Mouse (Mus musculus) kidney, embryonic 15.5 days (tissue): Measurements from ENCODE around the gene Fam83f. TPM values are rescaled to one million over a fixed set of nuclear protein-coding genes. Genes with fewer than 3 reads are reported as not detected.

Experiments
- ATAC-seq: fragments of 200-750 bp; cut with Nextera tagmentation; replicated peaks from 2 replicates; pipeline ENCODE4 v1.8.0; 2017; ENCODE audit warnings: moderate TSS enrichment; ENCODE audit not compliant: low FRiP score
- H3K27ac ChIP-seq: fragments of 300-500 bp; sonication (generic); 2 replicates; pipeline ENCODE4 v1.5.1; 2015; ENCODE audit warnings: mild to moderate bottlenecking, inconsistent platforms
- H3K27me3 ChIP-seq: fragments of 300-500 bp; sonication (generic); 2 replicates; pipeline ENCODE4 v1.6.1; 2015; ENCODE audit warnings: inconsistent platforms
- H3K36me3 ChIP-seq: fragments of 300-500 bp; sonication (generic); 2 replicates; pipeline ENCODE4 v1.6.1; 2015; ENCODE audit warnings: inconsistent platforms
- H3K4me1 ChIP-seq: fragments of 300-500 bp; sonication (generic); 2 replicates; pipeline ENCODE4 v1.6.1; 2015; ENCODE audit warnings: inconsistent platforms
- H3K4me2 ChIP-seq: fragments of 300-500 bp; sonication (generic); 2 replicates; pipeline ENCODE4 v1.6.1; 2015; ENCODE audit warnings: moderate library complexity, mild to moderate bottlenecking, inconsistent platforms
- H3K4me3 ChIP-seq: fragments of 300-500 bp; sonication (generic); replicated peaks from 2 replicates; pipeline ENCODE4 v1.5.1; 2015; ENCODE audit warnings: mild to moderate bottlenecking, inconsistent platforms
- H3K9ac ChIP-seq: fragments of 300-500 bp; sonication (generic); 2 replicates; pipeline ENCODE4 v1.6.1; 2015; ENCODE audit warnings: mild to moderate bottlenecking, inconsistent platforms
- H3K9me3 ChIP-seq: fragments of 300-500 bp; sonication (generic); replicated peaks from 2 replicates; pipeline ENCODE4 v1.6.1; 2016; ENCODE audit warnings: inconsistent platforms
- WGBS: fragments of 180-500 bp; shearing (Covaris S2); methylation state at CpG from one replicate; pipeline ENCODE4 v1.1.7; 2015; ENCODE audit warnings: mixed read lengths; 5-methylcytosine and 5-hydroxymethylcytosine counted together
- polyA plus RNA-seq: library from polyadenylated mRNA; unstranded; fragments of >200 nt; fragmentation: Nextera tagmentation; extraction: Ambion mirVana; gene quantifications from 2 replicates; pipeline ENCODE4 v1.2.1, GENCODE M21; 2015

Gene Fam83f
- polyA plus RNA-seq, 1 experiment from 2014 or later, result 3.8 TPM

DNA sequence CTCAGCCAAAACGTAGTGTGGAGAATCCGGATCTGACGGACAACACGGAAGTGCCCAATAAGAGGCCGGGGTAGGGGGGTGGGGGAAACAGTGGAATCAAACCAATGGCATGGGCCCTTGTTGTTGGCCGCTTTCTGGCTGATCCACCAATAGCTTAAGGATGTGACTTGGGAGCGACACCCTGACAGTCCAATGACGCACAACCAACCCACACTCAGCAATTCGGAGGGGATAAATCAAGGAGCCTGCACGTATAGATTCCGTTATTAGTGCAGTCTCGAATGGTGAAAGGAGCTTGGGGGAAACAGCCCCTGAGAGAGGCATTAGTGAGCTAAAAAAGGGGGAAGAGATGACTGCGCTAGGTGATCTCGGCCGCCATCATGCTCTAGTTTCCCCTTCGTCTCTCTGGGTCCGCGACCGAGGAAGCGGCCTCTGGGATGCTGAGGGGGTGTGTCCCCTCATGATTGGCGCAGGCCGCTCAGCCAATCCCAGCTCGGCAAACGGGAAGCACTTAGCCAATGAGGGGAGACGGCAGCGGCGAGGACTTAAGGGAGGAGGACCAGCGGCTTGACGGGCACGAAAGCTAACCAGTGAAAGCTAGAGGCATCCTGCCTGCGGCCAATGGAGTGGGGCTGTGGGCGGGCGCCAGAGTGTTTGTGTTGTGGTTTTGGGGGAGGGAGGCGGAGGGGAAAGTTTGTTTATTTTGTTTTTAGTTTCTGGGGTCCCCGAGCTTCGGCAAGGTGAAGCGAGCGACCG lies 39.1 kb downstream of the Fam83f start, which contains the start of gene Tnrc6b:
Tnrc6b (plus strand) TSS at position 706 of the 756 bp plus-strand sequence.
- H3K27ac ChIP-seq, result peak within 1 kb of the TSS; percentile 98
- H3K9ac ChIP-seq, result peak within 1 kb of the TSS; percentile 62
- no peaks in the 10 kb centered on the region for H3K9me3 ChIP-seq
- no peaks in the 10 kb centered on the region for H3K36me3 ChIP-seq
- ATAC-seq, result peak; percentile 96
- under 1% methylated on average over 39 of the region's 39 CpGs for WGBS
- H3K4me2 ChIP-seq, result peak within 1 kb of the TSS; percentile 90
- peaks cover 35% of the 10 kb centered on the region for H3K4me1 ChIP-seq
- peak within 1 kb of the TSS; percentile 66 for H3K4me3 ChIP-seq
- no peaks in the 10 kb centered on the region for H3K27me3 ChIP-seq

DNA sequence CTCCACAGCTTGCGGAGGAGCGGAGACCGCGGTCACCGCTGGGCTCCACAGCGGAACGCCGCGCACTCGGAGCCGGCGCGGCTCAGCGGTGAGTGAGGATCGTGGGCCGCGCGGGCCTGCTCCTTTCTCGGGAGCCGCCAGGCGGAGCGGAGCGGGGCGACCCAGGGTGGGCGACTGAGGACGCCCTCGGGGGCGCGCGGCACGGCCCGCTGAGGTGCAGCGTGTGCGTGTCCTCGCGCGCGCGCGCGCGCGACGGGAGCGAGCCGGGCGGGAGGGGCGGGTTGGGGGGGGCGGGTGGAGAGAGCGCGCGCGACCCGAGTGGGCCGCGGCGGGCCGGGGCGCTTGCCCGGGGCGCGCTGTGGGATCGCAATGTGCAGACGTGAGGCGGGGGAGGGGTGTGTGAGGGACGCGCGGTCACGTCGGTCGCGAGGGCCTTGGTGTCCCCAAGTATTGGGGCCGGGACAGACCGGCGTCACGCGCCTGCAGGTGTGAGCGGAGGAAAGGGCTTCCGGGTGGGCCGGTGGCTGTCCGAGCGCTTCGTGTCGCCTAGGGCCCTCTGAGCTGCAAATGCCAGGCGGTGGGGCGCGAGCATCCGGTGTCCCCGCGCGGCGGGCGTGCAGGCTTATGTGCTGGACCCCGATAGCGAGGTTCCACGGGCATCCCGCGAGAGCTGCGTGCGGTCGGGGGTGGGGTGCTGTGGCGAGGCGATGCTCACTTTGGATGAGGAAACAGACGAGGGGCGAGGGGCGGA lies 39.9 kb downstream of the Fam83f start:
- peak overlapping the region; percentile 66 for H3K4me3 ChIP-seq
- WGBS, result under 1% methylated on average over 99 of the region's 106 CpGs
- H3K9me3 ChIP-seq, result no peaks in the 10 kb centered on the region
- H3K9ac ChIP-seq, result peak overlapping the region; percentile 62
- peak; percentile 52 for ATAC-seq
- H3K4me2 ChIP-seq, result peak overlapping the region; percentile 90
- H3K4me1 ChIP-seq, result peaks cover 27% of the 10 kb centered on the region
- no peaks in the 10 kb centered on the region for H3K27me3 ChIP-seq
- H3K36me3 ChIP-seq, result no peaks in the 10 kb centered on the region
- peak overlapping the region; percentile 98 for H3K27ac ChIP-seq

DNA sequence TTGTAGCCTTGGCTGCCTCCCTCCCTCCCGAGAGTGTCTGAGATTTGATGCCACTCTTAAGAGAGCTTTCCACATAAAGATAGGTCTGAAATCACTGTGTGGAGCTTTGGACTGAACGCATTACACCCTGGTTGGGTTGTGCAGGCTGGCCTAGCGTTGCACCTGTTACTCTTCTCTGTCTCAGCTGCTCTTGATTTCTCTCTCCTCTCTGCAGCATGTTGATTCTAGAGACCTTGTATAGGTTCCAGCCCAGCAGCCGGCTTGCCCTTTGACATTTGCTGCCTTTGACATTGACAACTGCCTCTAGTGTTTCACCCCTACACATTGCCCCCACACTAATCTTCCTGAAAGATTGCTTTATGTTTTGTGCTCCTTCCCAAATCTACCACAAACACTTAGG lies 42.7 kb downstream of the Fam83f start:
- Histone ChIP-seq H3K4me1 (peaks cover 9% of the 10 kb centered on the region), H3K27me3 (no peaks in the 10 kb centered on the region), H3K36me3 (no peaks in the 10 kb centered on the region), H3K4me2 (no peak overlapping the region), H3K27ac (no peak overlapping the region), H3K9me3 (no peaks in the 10 kb centered on the region), H3K4me3 (no peak overlapping the region), H3K9ac (no peak overlapping the region)
- WGBS, result 51% methylated on average over 4 of the region's 4 CpGs
- ATAC-seq, result no peak

DNA sequence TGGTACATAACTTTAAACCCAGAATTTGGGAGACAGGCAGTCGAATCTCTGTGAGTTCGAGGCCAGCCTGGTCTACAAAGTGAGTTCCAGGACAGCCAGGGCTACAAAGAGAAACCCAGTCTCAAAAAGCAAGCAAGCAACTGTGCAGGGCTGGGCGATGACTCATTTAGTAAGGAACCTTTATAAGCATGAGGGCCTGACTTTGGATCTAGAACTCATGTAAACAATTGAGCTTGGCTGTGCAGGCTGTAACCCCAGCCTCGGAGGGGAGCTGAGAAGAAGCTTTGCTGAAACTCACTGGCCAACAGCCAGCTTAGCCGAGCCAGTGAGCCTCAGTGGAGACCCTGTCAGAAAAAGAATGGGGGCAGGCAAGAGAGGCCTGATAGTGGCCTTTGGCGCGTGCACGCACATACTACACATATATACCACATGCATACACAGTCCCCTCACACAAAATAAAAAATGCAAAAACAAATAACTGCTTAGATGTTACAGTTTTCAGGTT lies 45.0 kb downstream of the Fam83f start:
- H3K27me3 ChIP-seq, result no peaks in the 10 kb centered on the region

DNA sequence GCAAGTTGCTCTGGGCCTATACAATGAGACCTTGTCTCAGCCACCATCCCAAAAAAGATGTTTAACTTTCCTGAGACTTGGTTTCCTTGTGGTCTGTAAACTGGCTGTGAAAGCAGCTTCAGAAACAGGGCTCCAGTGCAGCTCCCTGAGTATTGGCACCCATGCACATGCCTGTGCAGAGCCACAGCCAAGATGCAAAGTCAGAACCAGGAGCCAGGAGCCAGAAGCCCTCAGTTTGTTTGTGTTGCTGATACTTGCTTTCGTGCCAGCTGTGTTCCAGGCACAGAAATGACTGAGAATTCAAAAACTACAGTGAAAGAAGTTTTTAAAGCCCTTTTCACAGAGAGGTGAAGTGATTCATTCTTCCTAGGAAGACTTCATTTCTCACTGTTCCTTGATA lies 45.8 kb downstream of the Fam83f start:
- Histone ChIP-seq H3K9ac (no peak overlapping the region), H3K9me3 (no peaks in the 10 kb centered on the region), H3K4me2 (no peak overlapping the region), H3K4me1 (peaks cover 12% of the 10 kb centered on the region), H3K36me3 (no peaks in the 10 kb centered on the region), H3K4me3 (no peak overlapping the region), H3K27me3 (no peaks in the 10 kb centered on the region), H3K27ac (no peak overlapping the region)
- no peak for ATAC-seq
- 45% methylated on average over 1 of the region's 1 CpGs for WGBS

More for the DNA sequence above, 45.0 kb downstream of the Fam83f start:
- peaks cover 13% of the 10 kb centered on the region for H3K4me1 ChIP-seq
- no peak overlapping the region for H3K4me2 ChIP-seq
- 82% methylated on average over 8 of the region's 8 CpGs for WGBS
- no peaks in the 10 kb centered on the region for H3K36me3 ChIP-seq
- no peak overlapping the region for H3K27ac ChIP-seq
- no peaks in the 10 kb centered on the region for H3K9me3 ChIP-seq
- no peak for ATAC-seq
- no peak overlapping the region for H3K9ac ChIP-seq
- H3K4me3 ChIP-seq, result no peak overlapping the region

DNA sequence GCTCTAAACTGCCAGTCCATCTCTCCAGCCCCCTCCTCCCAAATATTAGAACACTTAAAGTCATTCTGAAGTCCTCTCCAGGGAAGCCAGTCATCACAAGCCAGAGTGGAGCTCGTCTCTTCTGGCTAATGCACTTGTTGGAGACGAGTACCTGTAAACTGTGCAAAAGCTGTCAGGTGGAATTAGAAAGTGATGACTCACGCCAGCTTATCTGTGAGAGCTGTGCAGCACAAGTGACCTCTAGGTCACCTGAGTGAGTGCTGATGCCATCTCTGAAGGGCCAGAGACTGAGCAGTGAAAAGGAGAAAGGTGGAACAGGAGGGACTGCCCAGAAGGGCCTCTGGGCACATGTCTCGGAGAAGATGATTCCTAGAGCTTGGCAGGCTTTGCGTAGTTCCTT lies 48.6 kb downstream of the Fam83f start:
- H3K9ac ChIP-seq, result no peak overlapping the region
- H3K9me3 ChIP-seq, result no peaks in the 10 kb centered on the region
- 71% methylated on average over 5 of the region's 5 CpGs for WGBS

DNA sequence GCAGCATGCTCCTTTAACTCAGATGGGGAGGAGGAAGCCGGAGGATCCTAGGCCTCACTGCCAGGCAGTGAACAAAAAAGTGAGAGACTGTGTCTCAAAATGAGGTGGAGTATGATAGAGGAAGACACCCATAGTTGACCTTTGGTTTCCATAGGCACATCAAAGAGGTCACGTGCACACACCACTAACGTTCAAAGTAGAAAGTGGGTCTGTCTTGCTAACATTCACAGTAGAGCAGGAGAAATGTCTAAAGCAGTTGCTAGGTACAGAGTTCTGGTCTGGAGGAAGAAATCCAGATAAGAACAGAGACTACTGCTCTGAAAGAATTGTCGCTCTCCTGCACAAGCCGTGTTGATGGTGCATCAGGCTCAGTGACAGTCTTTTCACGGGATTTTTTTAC lies 50.2 kb downstream of the Fam83f start:
- Histone ChIP-seq H3K4me3 (no peak overlapping the region), H3K27me3 (no peaks in the 10 kb centered on the region), H3K9me3 (no peaks in the 10 kb centered on the region), H3K4me2 (no peak overlapping the region), H3K27ac (0 out of 2 replicates have a peak overlapping the region, but pooled peaks have one; percentile 37), H3K9ac (no peak overlapping the region), H3K4me1 (peaks cover 17% of the 10 kb centered on the region), H3K36me3 (no peaks in the 10 kb centered on the region)
- no peak for ATAC-seq
- 62% methylated on average over 6 of the region's 6 CpGs for WGBS

More for the DNA sequence above, 48.6 kb downstream of the Fam83f start:
- no peaks in the 10 kb centered on the region for H3K27me3 ChIP-seq
- no peaks in the 10 kb centered on the region for H3K36me3 ChIP-seq
- H3K4me3 ChIP-seq, result no peak overlapping the region
- no peak overlapping the region for H3K27ac ChIP-seq
- no peak overlapping the region for H3K4me2 ChIP-seq
- ATAC-seq, result no peak
- peaks cover 17% of the 10 kb centered on the region for H3K4me1 ChIP-seq

DNA sequence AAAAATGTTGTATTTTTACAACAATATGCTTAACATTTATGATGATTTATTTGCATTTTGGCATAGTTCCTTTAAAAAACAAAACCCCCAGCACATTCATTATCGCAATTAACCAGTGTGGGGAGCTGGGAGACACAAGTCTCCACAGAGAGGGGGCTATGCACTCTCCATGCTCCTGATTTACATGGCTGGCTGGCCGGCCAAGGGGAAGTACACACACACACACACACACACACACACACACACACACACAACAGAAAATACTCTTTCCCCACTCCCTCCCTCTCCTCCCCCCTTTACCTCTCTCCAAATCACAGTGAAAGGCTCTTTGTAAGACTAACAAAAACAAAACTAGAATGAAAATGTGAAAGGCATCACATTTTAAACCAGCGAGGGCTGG lies 50.7 kb downstream of the Fam83f start:
- Histone ChIP-seq H3K36me3 (no peaks in the 10 kb centered on the region), H3K4me1 (peaks cover 17% of the 10 kb centered on the region), H3K27ac (peak overlapping the region; percentile 55), H3K9ac (no peak overlapping the region), H3K9me3 (no peaks in the 10 kb centered on the region), H3K4me2 (0 out of 2 replicates have a peak overlapping the region, but pooled peaks have one; percentile 3), H3K4me3 (no peak overlapping the region), H3K27me3 (no peaks in the 10 kb centered on the region)
- WGBS, result 36% methylated on average over 3 of the region's 3 CpGs
- ATAC-seq, result peak; percentile 67; the same call in 1 of the 2 replicates

DNA sequence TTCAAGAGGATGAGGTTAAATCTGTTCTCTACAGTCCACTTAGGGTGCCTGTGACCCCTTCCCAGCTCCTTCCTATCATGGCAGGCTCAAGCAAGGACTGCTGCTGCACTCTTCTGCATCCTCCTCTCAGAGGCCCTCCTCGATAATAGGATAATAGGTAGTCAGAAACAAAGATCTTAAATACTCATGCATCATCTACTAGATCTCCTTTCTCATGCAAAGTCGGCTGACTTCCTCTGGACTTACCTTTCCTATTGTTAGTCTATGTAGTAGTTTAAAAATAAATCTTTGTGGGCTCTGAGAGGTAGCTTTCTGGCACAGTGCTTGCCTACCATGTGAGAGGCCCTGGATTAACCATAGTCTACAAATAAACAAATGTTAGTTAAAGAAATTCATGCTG lies 57.8 kb downstream of the Fam83f start:
- peaks cover 15% of the 10 kb centered on the region for H3K4me1 ChIP-seq
- no peak overlapping the region for H3K4me3 ChIP-seq
- H3K27me3 ChIP-seq, result no peaks in the 10 kb centered on the region
- H3K36me3 ChIP-seq, result no peaks in the 10 kb centered on the region
- WGBS, result 73% methylated on average over 2 of the region's 2 CpGs
- no peak overlapping the region for H3K4me2 ChIP-seq
- no peak overlapping the region for H3K9ac ChIP-seq
- no peaks in the 10 kb centered on the region for H3K9me3 ChIP-seq
- no peak for ATAC-seq
- no peak overlapping the region for H3K27ac ChIP-seq

DNA sequence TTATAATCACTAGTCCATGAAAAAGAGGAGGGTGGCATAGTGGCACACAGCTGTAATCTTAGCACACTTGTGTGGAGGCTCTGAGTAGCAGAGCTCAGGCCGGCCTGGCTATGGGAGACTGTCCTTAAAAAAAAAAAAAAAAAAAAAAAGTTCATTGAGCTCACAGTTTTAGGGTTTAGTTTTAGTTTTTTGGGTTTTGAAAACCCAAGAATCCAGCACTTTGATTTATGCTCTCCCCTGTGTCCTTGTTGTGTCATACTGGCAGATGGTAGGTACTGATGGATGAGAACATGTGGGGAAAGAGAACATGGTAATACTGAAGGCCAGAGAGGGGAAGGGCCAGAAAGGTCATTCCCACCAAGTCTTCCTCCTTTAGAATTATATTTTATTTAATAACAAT lies 59.4 kb downstream of the Fam83f start:
- Histone ChIP-seq H3K27me3 (no peaks in the 10 kb centered on the region), H3K4me1 (peaks cover 15% of the 10 kb centered on the region), H3K36me3 (no peaks in the 10 kb centered on the region), H3K9ac (no peak overlapping the region), H3K4me2 (no peak overlapping the region), H3K9me3 (no peaks in the 10 kb centered on the region), H3K27ac (0 out of 2 replicates have a peak overlapping the region, but pooled peaks have one; percentile 69), H3K4me3 (no peak overlapping the region)
- 68% methylated on average over 1 of the region's 1 CpGs for WGBS
- ATAC-seq, result no peak

DNA sequence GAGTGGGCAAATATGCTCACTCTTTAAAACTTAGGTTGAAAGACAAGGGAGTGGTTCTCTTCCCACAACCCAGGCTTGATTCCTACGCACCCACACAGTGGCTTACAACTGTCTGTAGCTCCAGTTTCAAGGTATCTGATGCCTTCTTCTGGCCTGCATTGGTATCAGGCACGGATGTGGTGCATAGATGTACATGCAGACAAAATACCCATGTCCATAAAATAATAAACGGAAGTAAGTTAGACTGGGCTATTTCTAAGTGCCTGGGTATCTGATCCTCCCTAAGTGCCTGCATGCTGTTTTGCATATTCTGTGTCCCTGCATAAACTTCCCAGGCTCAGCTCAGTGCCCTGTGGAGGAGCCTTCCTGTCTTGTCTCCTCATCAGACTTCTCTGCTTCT lies 59.9 kb downstream of the Fam83f start:
- Histone ChIP-seq H3K36me3 (no peaks in the 10 kb centered on the region), H3K4me1 (peaks cover 15% of the 10 kb centered on the region), H3K9me3 (no peaks in the 10 kb centered on the region), H3K9ac (no peak overlapping the region), H3K27ac (peak overlapping the region; percentile 69), H3K4me3 (no peak overlapping the region), H3K27me3 (no peaks in the 10 kb centered on the region), H3K4me2 (0 out of 2 replicates have a peak overlapping the region, but pooled peaks have one; percentile 5)
- ATAC-seq, result no peak
- 61% methylated on average over 3 of the region's 3 CpGs for WGBS
